Mouse (Mus musculus) hindbrain, embryonic 12.5 days (tissue): Measurements from ENCODE around the gene Pomgnt2. TPM values are rescaled to one million over a fixed set of nuclear protein-coding genes. Genes with fewer than 3 reads are reported as not detected.

Experiments used
- ATAC-seq: fragments of 200-750 bp; cut with Nextera tagmentation; 2 replicates; pipeline ENCODE4 v1.8.0; 2017; ENCODE audit warnings: moderate TSS enrichment; ENCODE audit not compliant: low FRiP score
- H3K27ac ChIP-seq: fragments of 300-500 bp; sonication (generic); 2 replicates; pipeline ENCODE4 v1.5.1; 2016; ENCODE audit warnings: mild to moderate bottlenecking
- H3K27me3 ChIP-seq: fragments of 300-500 bp; sonication (generic); 2 replicates; pipeline ENCODE4 v1.6.1; 2016; ENCODE audit warnings: mild to moderate bottlenecking
- H3K36me3 ChIP-seq: fragments of 300-500 bp; sonication (generic); 2 replicates; pipeline ENCODE4 v1.6.1; 2016; ENCODE audit warnings: mild to moderate bottlenecking
- H3K4me1 ChIP-seq: fragments of 300-500 bp; sonication (generic); 2 replicates; pipeline ENCODE4 v1.6.1; 2016
- H3K4me2 ChIP-seq: fragments of 300-500 bp; sonication (generic); replicated peaks from 2 replicates; pipeline ENCODE4 v1.6.1; 2016; ENCODE audit warnings: mild to moderate bottlenecking
- H3K4me3 ChIP-seq: fragments of 300-500 bp; sonication (generic); 2 replicates; pipeline ENCODE4 v1.5.1; 2016; ENCODE audit warnings: mild to moderate bottlenecking
- H3K9ac ChIP-seq: fragments of 300-500 bp; sonication (generic); 2 replicates; pipeline ENCODE4 v1.6.1; 2016; ENCODE audit warnings: mild to moderate bottlenecking, moderate library complexity
- H3K9me3 ChIP-seq: fragments of 300-500 bp; sonication (generic); replicated peaks from 2 replicates; pipeline ENCODE4 v1.6.1; 2016; ENCODE audit warnings: mild to moderate bottlenecking
- WGBS: fragments of 180-500 bp; shearing (Covaris S2); methylation state at CpG from one replicate; pipeline ENCODE4 v1.1.7; 2016; 5-methylcytosine and 5-hydroxymethylcytosine counted together
- polyA plus RNA-seq: library from polyadenylated mRNA; unstranded; fragments of >200 nt; fragmentation: Nextera tagmentation; extraction: Ambion mirVana; gene quantifications from 2 replicates; pipeline ENCODE4 v1.2.1, GENCODE M21; 2016

Pomgnt2 gene
- polyA plus RNA-seq = 14.7 and 17.3 TPM in 2 replicates

DNA sequence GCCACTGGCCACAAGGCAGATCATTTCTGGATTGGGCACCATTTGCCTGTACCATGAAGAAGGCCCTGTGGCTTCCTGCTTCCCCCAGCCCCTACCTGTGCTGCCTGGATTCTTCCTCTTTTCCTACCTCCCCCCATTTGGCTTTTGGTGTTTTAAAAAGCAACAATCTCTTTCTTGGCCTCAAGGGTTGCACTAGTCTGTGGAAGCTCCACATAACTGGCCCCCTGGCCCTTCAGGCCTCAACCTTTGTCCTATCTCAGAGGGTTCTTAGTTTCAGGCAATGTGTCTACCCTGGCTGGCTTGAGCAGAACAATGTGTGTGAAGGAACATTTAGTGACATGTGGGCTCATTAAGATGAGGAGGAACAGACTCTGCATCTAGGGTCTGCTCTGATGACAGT is at the start of gene Pomgnt2:
Gene Pomgnt2, minus strand, starts transcription at position 101 of the 400 bp plus-strand sequence.
- H3K4me2 ChIP-seq = no peak within 1 kb of the TSS; the same call in 1 of the 2 replicates
- H3K4me3 ChIP-seq = peak within 1 kb of the TSS; percentile 88
- H3K36me3 ChIP-seq = no peaks in the 10 kb centered on the region
- H3K9ac ChIP-seq = no peak within 1 kb of the TSS
- no peaks in the 10 kb centered on the region for H3K9me3 ChIP-seq
- peaks cover 12% of the 10 kb centered on the region; the same call in 1 of the 2 replicates for H3K4me1 ChIP-seq
- no peak for ATAC-seq
- H3K27ac ChIP-seq = no peak within 1 kb of the TSS
- no peaks in the 10 kb centered on the region for H3K27me3 ChIP-seq

GRCm38 (mm10) chr9:122039848-122040247 is 42.9 kb upstream of the Pomgnt2 start:
- Histone ChIP-seq H3K4me1 (peaks cover 19% of the 10 kb centered on the region), H3K9ac (no peak overlapping the region), H3K4me3 (no peak overlapping the region), H3K27ac (no peak overlapping the region), H3K27me3 (0 out of 2 replicates have a peak, but pooled peaks cover under 1% of the 10 kb centered on the region), H3K4me2 (no peak overlapping the region), H3K36me3 (no peaks in the 10 kb centered on the region), H3K9me3 (no peaks in the 10 kb centered on the region)
- ATAC-seq = no peak
- WGBS = 90% methylated on average over 4 of the region's 4 CpGs

DNA sequence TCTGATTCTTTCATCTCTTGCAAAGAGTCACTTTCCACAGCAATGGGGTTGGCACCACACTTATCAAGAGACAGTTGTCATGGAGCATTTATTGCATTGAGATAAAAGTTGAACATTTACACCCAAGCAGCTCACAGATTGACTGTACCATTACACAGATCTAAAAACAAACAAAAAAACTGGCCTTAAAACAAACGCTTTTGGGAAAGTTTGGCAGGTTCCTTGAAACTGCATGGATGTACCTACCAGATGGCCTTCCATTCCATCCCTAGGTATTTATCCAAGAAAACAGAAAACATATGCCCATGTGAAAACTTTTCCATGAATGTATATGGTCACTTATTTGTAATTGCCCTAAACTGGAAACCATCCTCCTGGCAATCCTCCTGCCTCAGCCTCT is 41.7 kb upstream of the Pomgnt2 start:
- no peak overlapping the region for H3K4me2 ChIP-seq
- H3K27ac ChIP-seq = no peak overlapping the region
- H3K36me3 ChIP-seq = no peaks in the 10 kb centered on the region
- H3K27me3 ChIP-seq = 0 out of 2 replicates have a peak, but pooled peaks cover 5% of the 10 kb centered on the region
- no peak overlapping the region for H3K4me3 ChIP-seq
- 86% methylated on average over 1 of the region's 1 CpGs for WGBS
- H3K4me1 ChIP-seq = peaks cover 19% of the 10 kb centered on the region
- no peaks in the 10 kb centered on the region for H3K9me3 ChIP-seq
- H3K9ac ChIP-seq = no peak overlapping the region
- no peak for ATAC-seq

DNA sequence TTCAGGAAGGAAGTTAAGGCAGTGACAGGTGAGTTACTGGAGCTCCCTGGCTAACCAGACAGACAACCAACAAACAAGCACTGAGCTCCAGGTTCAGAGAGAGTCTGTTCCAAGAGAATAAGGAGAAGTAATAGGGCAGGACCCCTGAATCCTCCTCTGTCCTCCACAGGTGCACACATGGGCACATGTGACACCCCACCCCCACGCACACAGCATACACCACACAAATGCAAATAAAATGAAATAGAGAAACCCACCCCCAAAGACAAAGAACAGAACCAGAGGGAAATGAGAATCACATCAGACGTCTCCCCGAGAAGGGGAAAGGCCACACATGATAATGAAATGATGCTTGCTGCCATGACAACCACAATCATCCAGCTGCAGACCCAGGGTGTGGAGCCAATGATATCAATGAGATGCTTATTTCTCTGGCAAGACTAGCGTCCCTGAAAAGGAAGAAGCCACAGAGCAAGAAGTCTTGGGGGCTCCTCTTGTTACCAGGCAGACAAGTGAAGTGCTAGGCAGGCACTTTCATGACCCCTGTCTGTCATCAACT is 39.7 kb upstream of the Pomgnt2 start:
- H3K27me3 ChIP-seq = 0 out of 2 replicates have a peak, but pooled peaks cover 5% of the 10 kb centered on the region
- no peak overlapping the region for H3K27ac ChIP-seq
- H3K9ac ChIP-seq = no peak overlapping the region
- no peaks in the 10 kb centered on the region for H3K9me3 ChIP-seq
- H3K36me3 ChIP-seq = no peaks in the 10 kb centered on the region
- H3K4me3 ChIP-seq = no peak overlapping the region
- H3K4me2 ChIP-seq = no peak overlapping the region
- WGBS = 41% methylated on average over 4 of the region's 4 CpGs
- ATAC-seq = no peak
- H3K4me1 ChIP-seq = peaks cover 19% of the 10 kb centered on the region

GRCm38 (mm10) chr9:122035807-122036206 is 38.9 kb upstream of the Pomgnt2 start:
- H3K27ac ChIP-seq = no peak overlapping the region; the same call in 1 of the 2 replicates
- 0 out of 2 replicates have a peak, but pooled peaks cover 5% of the 10 kb centered on the region for H3K27me3 ChIP-seq
- peak; percentile 38 for ATAC-seq
- no peak overlapping the region for H3K4me3 ChIP-seq
- no peak overlapping the region for H3K9ac ChIP-seq
- no peaks in the 10 kb centered on the region for H3K9me3 ChIP-seq
- WGBS = 38% methylated on average over 5 of the region's 5 CpGs
- H3K36me3 ChIP-seq = no peaks in the 10 kb centered on the region
- no peak overlapping the region for H3K4me2 ChIP-seq
- peaks cover 20% of the 10 kb centered on the region for H3K4me1 ChIP-seq

- no peak overlapping the region for H3K27ac ChIP-seq
- H3K9ac ChIP-seq = no peak overlapping the region
- no peak for ATAC-seq
- H3K9me3 ChIP-seq = no peaks in the 10 kb centered on the region
- H3K4me2 ChIP-seq = no peak overlapping the region
- no peak overlapping the region for H3K4me3 ChIP-seq
- no peaks in the 10 kb centered on the region for H3K36me3 ChIP-seq
- 93% methylated on average over 1 of the region's 1 CpGs for WGBS
- peaks cover 23% of the 10 kb centered on the region for H3K4me1 ChIP-seq
- H3K27me3 ChIP-seq = 0 out of 2 replicates have a peak, but pooled peaks cover 5% of the 10 kb centered on the region
These were observed 38.0 kb upstream of the Pomgnt2 start for GRCm38 (mm10) chr9:122034949-122035348.

DNA sequence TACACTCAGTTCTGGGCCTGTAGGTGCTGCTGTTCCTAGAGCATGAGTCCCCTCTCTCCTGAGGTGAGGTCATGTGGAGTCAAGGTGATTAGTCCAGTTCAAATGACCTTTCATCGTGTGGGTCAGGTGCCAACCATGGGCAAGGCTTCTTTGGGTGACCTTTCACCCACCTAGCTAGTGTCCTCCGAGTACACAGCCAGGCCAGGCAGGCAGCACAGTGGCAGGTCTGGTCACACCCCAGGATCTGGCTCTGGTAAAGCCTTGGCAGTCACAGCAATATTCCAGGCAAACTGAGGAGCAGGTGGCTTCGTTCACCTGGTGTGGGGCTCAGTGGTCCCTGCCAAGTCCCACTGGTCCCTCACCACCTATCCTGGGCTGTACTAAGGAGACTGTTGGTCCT is 35.2 kb upstream of the Pomgnt2 start:
- no peak overlapping the region for H3K4me3 ChIP-seq
- H3K4me2 ChIP-seq = no peak overlapping the region
- H3K9ac ChIP-seq = no peak overlapping the region
- WGBS = 75% methylated on average over 3 of the region's 3 CpGs
- H3K4me1 ChIP-seq = peaks cover 28% of the 10 kb centered on the region
- ATAC-seq = no peak
- no peaks in the 10 kb centered on the region for H3K9me3 ChIP-seq
- 0 out of 2 replicates have a peak, but pooled peaks cover 5% of the 10 kb centered on the region for H3K27me3 ChIP-seq
- no peaks in the 10 kb centered on the region for H3K36me3 ChIP-seq
- H3K27ac ChIP-seq = no peak overlapping the region

GRCm38 (mm10) chr9:122030706-122031105 is 33.8 kb upstream of the Pomgnt2 start:
- no peak for ATAC-seq
- Histone ChIP-seq H3K9ac (no peak overlapping the region), H3K27me3 (0 out of 2 replicates have a peak, but pooled peaks cover 5% of the 10 kb centered on the region), H3K4me3 (no peak overlapping the region), H3K4me1 (peaks cover 27% of the 10 kb centered on the region), H3K27ac (no peak overlapping the region), H3K36me3 (no peaks in the 10 kb centered on the region), H3K9me3 (no peaks in the 10 kb centered on the region), H3K4me2 (no peak overlapping the region)
- 47% methylated on average over 5 of the region's 5 CpGs for WGBS

DNA sequence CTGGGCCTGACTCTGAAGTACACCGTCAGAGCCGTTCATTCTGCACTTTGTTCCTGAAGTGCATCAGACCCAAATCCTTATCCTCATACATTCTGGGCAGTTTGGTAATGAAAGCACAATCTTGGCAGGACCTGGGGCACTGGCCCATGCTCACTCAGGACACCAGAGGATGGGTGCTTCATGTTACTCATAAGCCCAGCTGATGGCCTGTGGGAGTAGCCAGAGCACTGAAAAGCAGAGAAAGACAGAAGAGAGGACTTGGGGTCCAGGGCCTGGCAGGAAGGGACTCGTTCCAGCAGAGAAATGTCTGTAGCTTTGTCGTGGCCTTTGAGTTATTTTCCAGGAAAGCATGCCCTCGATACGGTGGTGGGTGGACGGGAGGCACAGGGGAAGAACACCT is 32.9 kb upstream of the Pomgnt2 start:
- Histone ChIP-seq H3K4me1 (peaks cover 23% of the 10 kb centered on the region), H3K9me3 (no peaks in the 10 kb centered on the region), H3K4me3 (no peak overlapping the region), H3K27me3 (0 out of 2 replicates have a peak, but pooled peaks cover 4% of the 10 kb centered on the region), H3K36me3 (no peaks in the 10 kb centered on the region), H3K4me2 (no peak overlapping the region), H3K27ac (no peak overlapping the region), H3K9ac (no peak overlapping the region)
- ATAC-seq = no peak
- WGBS = 87% methylated on average over 7 of the region's 7 CpGs

DNA sequence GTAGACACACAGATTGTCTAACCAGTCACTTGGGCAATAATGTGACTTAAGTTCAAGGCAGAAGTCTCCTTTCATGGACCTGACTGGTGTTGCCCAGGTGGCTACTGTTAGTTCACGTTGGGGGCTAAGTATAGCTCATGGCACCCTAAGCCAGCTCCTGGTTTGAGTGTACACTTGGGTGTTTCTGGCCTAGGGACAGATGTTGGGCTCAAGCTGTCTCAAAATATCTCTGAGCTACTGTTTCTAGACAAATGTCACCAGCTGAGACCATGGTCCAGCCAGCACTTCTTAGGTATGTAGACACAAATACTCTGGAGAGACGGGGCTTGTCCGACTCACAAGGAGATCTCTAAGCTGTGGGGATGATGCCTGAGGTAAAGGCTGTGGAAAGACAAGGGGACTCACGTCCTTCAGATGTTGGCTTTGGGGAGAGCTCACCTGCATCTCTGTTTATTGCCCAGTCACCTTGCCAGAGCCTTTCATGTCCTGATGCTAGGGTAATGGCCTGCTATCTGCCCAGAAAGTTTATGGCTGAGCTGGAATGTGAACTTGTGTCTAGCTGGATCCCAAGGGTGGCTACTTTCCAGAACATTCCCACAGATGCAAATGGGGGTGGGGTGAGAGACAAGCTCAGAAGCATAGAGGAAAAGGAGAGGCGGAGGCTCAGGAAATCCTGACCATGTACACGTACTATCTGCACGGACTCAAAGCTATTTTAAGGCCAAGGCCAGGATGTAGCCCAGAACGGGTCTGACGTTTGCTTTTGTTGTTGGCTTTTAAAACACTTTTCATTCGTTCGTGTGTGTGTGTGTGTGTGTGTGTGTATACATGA is 31.2 kb upstream of the Pomgnt2 start:
- Histone ChIP-seq H3K36me3 (no peaks in the 10 kb centered on the region), H3K9ac (no peak overlapping the region), H3K9me3 (no peaks in the 10 kb centered on the region), H3K4me3 (no peak overlapping the region), H3K27ac (no peak overlapping the region), H3K4me2 (no peak overlapping the region), H3K4me1 (peaks cover 23% of the 10 kb centered on the region), H3K27me3 (no peaks in the 10 kb centered on the region)
- no peak for ATAC-seq
- 85% methylated on average over 11 of the region's 11 CpGs for WGBS

DNA sequence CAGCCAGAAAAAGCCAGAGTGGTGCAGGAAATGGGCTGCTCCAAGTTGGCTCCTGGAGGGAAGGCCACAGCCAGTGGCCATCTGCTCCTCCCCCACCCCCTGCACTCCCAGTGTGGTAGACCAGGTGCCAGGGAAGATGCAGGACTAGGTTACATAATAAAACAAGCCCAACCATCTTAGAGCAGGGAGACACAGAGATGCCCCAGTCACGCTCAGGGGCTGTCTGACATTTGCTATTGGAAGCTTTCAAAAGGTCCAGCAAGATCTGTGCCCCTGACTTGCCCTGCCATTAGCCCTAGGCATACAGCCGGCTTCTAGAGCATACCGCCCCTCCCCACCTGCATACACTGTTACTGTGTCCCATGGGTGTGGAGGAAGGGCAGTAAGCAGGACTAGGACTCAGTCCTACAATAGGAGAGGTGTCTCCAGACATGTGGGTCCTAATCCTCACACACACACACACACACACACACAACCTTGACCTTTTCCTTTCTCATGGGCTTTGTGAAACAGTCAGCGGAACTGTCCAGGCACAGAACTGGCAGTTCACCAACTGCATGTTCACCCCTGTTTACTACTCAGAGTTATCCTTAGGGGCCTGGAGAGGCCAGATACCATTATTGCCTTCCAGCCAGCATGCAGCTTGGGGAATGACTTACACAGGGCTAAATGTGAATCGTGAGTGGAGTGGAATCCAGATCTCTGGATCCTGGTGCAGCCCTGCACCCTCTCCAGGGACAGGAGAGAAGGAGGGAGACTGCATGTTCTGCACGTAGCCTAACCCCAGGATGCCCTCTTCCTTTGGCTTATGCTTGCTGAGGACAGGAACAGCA is 30.4 kb upstream of the Pomgnt2 start:
- peak overlapping the region; percentile 31; the same call in 1 of the 2 replicates for H3K27ac ChIP-seq

More for the DNA sequence above, 30.4 kb upstream of the Pomgnt2 start:
- no peak for ATAC-seq
- no peak overlapping the region for H3K4me2 ChIP-seq
- no peaks in the 10 kb centered on the region for H3K9me3 ChIP-seq
- no peak overlapping the region for H3K9ac ChIP-seq
- 67% methylated on average over 6 of the region's 6 CpGs for WGBS
- H3K36me3 ChIP-seq = no peaks in the 10 kb centered on the region
- H3K4me1 ChIP-seq = peaks cover 23% of the 10 kb centered on the region
- no peaks in the 10 kb centered on the region for H3K27me3 ChIP-seq
- H3K4me3 ChIP-seq = no peak overlapping the region
